Comparison of ENCODE assay signal across 21 mouse cellular contexts in the genomic region with DNA sequence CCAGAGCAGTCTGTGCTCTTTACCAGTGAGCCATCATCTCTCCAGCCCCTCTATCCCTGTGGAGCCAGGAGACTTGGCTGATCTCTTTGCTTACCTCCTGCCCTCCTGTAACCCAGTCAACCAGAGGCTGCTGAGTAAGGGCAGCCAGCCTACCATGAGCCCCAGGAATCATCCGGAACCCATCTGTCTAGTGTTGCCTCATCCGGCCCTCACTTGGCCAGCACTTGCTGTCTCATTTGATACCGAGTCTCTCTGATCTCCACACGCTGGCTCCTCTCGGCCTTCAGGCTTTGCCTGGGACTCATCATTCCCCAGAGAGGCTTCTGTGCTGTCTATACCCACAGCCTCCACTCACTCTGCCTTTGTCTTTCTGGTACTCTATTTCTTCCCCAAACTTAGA.
DNase-seq lines count a peak whose midpoint lies in the region; ATAC-seq lines count a peak whose summit lies in the region.
"Had no signal": no experiment of that assay in that cellular context is flagged by ENCODE, and none has a peak within 500 bp of the region (broad histone marks: within the 10 kb centered on the region; RNA-seq: fewer than 3 reads in every experiment).

No protein-coding gene starts in this region.

- no peaks in the 10 kb centered on the region for H3K36me3 ChIP-seq in heart, embryonic 10.5 days
- no peaks in the 10 kb centered on the region for H3K36me3 ChIP-seq in forebrain, embryonic 15.5 days
- H3K36me3 ChIP-seq: embryonic facial prominence, embryonic 10.5 days; heart, embryonic 15.5 days; liver, embryonic 13.5 days; midbrain, embryonic 13.5 days had no signal

- H3K27ac ChIP-seq in heart, embryonic 10.5 days = peak overlapping the region; percentile 11; the same call in 1 of the 2 replicates
- H3K27ac ChIP-seq in forebrain, embryonic 15.5 days (replicated peaks) = no peak overlapping the region
- H3K27ac ChIP-seq: embryonic facial prominence, embryonic 10.5 days; heart, embryonic 15.5 days; hindbrain, embryonic 14.5 days; kidney, postnatal 0 days; liver, embryonic 13.5 days; midbrain, embryonic 13.5 days had no signal

- no peak for ATAC-seq in forebrain, embryonic 15.5 days (replicated peaks)
- ATAC-seq: forebrain, postnatal 0 days; midbrain, embryonic 13.5 days had no signal

- H3K4me1 ChIP-seq in heart, embryonic 10.5 days = peaks cover 31% of the 10 kb centered on the region
- peaks cover 15% of the 10 kb centered on the region for H3K4me1 ChIP-seq in forebrain, embryonic 15.5 days
- H3K4me1 ChIP-seq: liver, embryonic 13.5 days had no signal

- H3K27me3 ChIP-seq in heart, embryonic 10.5 days (ENCODE audit: insufficient read depth, poor library complexity, severe bottlenecking) = no peaks in the 10 kb centered on the region
- no peaks in the 10 kb centered on the region for H3K27me3 ChIP-seq in forebrain, embryonic 15.5 days
- H3K27me3 ChIP-seq: heart, embryonic 15.5 days; liver, embryonic 13.5 days; midbrain, embryonic 13.5 days had no signal

- no peak overlapping the region for H3K9ac ChIP-seq in forebrain, embryonic 15.5 days (replicated peaks)
- H3K9ac ChIP-seq: forebrain, postnatal 0 days; heart, embryonic 15.5 days; hindbrain, embryonic 14.5 days; liver, embryonic 13.5 days; midbrain, embryonic 13.5 days had no signal

- WGBS in heart, embryonic 10.5 days = 77% methylated on average over 5 of the region's 5 CpGs
- WGBS in forebrain, embryonic 15.5 days = 87% methylated on average over 5 of the region's 5 CpGs

- H3K4me2 ChIP-seq in forebrain, embryonic 15.5 days (replicated peaks) = no peak overlapping the region
- H3K4me2 ChIP-seq: heart, embryonic 15.5 days; hindbrain, embryonic 14.5 days; liver, embryonic 13.5 days; midbrain, embryonic 13.5 days had no signal

- no peak for DNase-seq in heart, embryonic 10.5 days (ENCODE audit: low spot score)
- DNase-seq in heart, adult 11 months = no peak
- DNase-seq in cerebellum, adult 11-12 months = peak; percentile 72
- DNase-seq in cerebellum, adult 9-11 months = peak; percentile 74
- peak; percentile 48 for DNase-seq in gastrocnemius, postnatal 25 days
- DNase-seq in kidney, postnatal 10 days = no peak
- no peak for DNase-seq in frontal cortex, postnatal 10 days (ENCODE audit: low spot score in 2 of 2)
- DNase-seq: forebrain, postnatal 0 days; heart, postnatal 36 days; kidney, adult 2 months; liver, embryonic 13.5 days; lung, adult 2 months; lung, postnatal 14 days; right cerebral cortex, postnatal 25 days; thymus, postnatal 25 days had no signal

- H3K9me3 ChIP-seq in heart, embryonic 10.5 days = no peaks in the 10 kb centered on the region
- no peaks in the 10 kb centered on the region for H3K9me3 ChIP-seq in forebrain, embryonic 15.5 days
- H3K9me3 ChIP-seq: embryonic facial prominence, embryonic 10.5 days; heart, embryonic 15.5 days; liver, embryonic 13.5 days; midbrain, embryonic 13.5 days had no signal

- H3K4me3 ChIP-seq in heart, embryonic 10.5 days = no peak overlapping the region
- H3K4me3 ChIP-seq in forebrain, embryonic 15.5 days = no peak overlapping the region
- H3K4me3 ChIP-seq: embryonic facial prominence, embryonic 10.5 days; heart, embryonic 15.5 days; liver, embryonic 13.5 days; midbrain, embryonic 13.5 days had no signal

Comparison
In these comparisons a context has a peak if more than half of its experiments do, and no peak if none do; other contexts are left out.
1. DNase-seq: peak in cerebellum, adult 11-12 months (single experiment), cerebellum, adult 9-11 months (single experiment) and gastrocnemius, postnatal 25 days (single experiment); none in heart, embryonic 10.5 days (single experiment), heart, adult 11 months (single experiment), kidney, postnatal 10 days (single experiment) and frontal cortex, postnatal 10 days (0 of 2).